Mouse (Mus musculus): ENCODE results near the gene Ly86.

Ly86 gene

DNA sequence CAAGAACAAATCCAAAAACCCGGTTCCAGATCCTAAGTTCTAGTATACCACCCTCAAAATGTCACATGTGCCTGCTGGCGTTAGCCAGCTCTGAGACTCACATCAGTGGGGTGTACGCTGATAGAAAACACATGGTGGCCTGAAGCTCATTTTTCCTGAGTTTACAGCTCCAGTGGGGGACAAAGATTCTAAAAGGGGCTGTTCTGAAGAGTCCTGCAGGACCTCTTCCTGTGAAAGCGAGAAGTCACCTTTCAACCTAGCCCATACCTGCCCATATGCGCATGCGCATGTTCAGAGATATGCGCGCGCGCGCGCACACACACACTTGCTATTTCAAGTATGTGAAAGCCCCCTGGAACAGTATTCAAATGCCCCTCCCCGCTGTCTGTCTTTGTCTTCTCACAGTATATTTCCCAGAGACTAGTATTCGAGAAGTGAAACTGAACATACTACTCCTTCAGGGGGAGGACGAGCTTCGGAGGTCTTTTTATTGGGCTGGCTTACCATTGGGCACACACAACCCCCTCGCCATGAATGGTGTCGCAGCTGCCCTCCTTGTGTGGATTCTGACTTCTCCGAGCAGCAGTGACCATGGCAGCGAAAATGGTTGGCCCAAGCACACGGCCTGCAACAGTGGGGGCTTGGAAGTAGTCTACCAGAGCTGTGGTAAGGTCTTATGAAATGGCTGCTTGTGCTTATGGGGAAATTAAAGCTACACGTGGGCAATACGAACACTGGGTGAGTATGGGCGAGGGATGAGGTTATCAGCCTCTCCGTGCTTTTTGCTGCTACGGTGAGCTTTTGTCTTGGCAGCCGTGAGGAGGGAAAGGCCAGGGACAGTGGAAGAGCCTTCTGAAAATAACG is at the start of gene Ly86:
Gene Ly86, plus strand, starts transcription at position 300 of the 864 bp plus-strand sequence.
- peak; percentile 23 to 65 for DNase-seq (ENCODE audit: low spot score in 2 of 2)

DNA sequence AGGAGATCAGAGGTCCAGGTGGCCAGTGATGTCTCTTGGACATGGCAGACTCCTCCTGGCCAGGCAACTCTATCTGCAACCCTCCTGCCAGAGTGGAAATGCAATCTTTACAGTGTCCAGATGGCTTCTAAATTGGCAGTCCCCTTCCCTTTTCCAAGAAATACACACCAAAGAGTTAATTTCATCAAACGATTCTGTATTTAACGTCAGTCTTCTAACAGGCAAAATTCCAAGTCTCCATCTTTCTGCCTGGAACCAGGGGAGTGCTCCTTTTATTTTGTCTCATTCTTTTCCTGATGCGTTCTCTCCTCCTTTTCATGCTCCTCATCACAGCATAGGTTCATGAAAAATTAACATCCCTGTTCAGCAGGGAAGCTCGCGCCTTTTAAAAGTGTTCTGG is 47.1 kb upstream of the Ly86 start:
- peak in 1 of 2 experiments; percentile 21 for DNase-seq (ENCODE audit: low spot score in 2 of 2)

GRCm38 (mm10) chr13:37298856-37299255 is 46.2 kb upstream of the Ly86 start:
- no peak for DNase-seq (ENCODE audit: low spot score in 2 of 2)

DNA sequence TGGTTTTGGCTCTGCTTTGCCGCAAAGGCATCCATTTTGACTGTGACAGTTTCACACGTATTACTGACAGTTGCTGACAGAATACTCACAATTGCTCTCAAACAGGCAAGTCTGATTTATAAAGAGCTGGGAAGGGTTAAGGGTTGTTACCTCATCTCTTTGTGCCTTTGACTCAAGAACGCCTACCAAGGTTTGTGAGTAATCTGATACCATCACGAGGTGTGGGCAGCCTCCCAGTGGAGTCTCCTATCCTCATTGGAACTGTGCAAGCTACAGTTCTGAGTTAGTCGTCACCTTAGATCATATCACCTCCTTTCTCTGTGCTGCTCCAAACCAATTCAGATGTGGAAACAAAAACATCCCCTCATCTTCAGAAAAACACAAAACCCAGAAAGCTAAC is 42.1 kb upstream of the Ly86 start:
- DNase-seq (ENCODE audit: low spot score in 2 of 2) = no peak

DNA sequence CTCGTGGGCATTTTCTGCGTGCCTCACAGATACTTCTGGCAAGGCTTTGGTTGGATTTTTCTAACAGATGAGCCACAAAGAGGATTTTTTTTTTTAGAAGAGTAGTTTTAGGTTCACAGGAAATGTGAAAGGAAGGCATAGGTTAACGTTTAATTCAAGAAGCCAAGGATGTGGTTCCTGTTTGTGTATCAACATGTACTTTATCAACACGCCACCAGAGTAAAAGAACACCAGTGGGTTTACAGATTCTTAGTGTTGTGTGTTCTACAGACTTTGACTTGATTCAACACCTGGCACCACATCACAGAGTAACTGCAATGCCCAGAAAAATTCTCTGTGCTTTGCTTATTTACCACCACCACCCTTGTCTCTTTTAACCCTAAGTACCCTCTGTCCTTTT is 37.0 kb upstream of the Ly86 start:
- no peak for DNase-seq (ENCODE audit: low spot score in 2 of 2)

DNA sequence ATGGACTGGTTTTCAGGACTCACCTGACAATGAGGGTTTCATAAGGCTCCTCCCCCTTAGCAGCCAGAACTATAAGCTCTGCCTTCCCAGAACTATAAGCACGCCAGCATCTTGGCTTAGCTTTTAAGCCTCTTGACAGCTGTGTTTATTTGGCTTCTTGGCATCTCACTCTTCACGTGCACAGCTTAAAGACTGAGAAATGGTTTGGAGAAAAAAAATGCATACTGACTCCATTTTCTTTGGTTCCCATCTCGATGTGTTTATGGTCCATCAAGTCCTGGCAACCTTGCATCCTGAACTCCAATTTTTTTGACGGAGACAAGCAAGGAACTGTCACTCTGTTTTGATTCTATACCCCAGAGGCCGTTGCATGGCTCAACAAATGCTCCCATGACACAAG is 35.7 kb upstream of the Ly86 start:
- DNase-seq (ENCODE audit: low spot score in 2 of 2) = peak in 1 of 2 experiments; percentile 31

GRCm38 (mm10) chr13:37310331-37310730 is 34.7 kb upstream of the Ly86 start:
- DNase-seq (ENCODE audit: low spot score in 2 of 2) = peak in 1 of 2 experiments; percentile 47

GRCm38 (mm10) chr13:37311555-37312221 is 33.3 kb upstream of the Ly86 start:
- DNase-seq (ENCODE audit: low spot score in 2 of 2) = peak in 1 of 2 experiments; percentile 63

DNA sequence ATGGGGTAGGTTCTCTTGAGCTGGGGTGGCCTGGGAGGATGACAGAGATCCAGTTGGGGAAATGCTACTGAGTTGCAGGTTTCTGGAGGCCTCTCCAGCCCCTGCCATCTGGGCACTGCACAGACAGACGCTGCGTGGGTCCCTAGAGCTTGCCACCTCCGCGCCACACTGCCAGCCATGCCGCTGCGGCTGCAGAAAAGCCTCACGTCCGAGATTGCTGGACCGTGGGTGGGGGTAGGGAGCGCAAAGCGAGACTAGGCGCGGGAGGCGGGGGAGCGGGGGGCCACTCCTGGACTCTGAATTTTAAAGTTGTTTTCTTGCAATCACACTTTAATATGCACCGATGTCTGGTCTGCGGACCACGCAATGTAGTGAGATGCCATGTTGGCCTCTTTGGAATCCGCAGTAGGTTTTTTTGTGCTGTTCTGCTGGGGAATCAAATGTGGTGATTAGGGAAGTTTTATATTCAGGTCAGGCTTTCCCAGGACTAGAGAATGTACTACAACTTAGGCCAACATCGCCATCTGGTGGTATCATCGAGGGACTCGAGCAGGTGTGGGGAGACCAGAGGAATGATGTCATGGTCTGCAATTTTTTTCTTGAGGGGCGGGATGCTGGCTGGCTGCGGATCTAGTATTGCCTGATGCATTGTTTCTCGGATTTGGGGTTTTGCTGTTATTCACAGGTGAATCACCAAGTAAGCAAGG is 32.6 kb upstream of the Ly86 start:
- DNase-seq (ENCODE audit: low spot score in 2 of 2) = peak; percentile 76 to 84

DNA sequence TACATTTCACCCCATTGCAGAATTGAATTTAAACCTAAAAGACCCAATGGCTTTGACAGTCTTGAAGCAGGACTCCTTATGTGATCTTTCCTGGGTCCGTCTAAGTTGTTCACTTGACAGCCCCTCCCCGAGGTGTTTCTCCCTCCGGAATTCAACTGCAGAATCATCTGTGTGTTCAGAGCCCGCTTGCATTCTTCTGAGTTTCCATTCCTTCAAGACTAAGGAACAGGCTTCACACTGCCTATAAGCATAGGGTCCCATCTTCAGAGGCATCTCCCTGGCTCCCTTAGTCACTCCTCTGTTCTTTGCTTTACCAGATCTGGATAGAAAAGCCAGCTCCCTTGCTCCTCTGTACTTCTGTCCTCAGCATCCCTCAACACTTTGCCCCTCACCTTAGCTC is 32.1 kb upstream of the Ly86 start:
- peak in 1 of 2 experiments; percentile 46 for DNase-seq (ENCODE audit: low spot score in 2 of 2)

- DNase-seq (ENCODE audit: low spot score in 2 of 2) = peak; percentile 60 to 87
Measured at GRCm38 (mm10) chr13:37325504-37325903, 19.5 kb upstream of the Ly86 start.

- no peak for DNase-seq (ENCODE audit: low spot score in 2 of 2)
Measured at GRCm38 (mm10) chr13:37329747-37330146, 15.3 kb upstream of the Ly86 start.

- DNase-seq (ENCODE audit: low spot score in 2 of 2) = no peak
Measured at GRCm38 (mm10) chr13:37330971-37331370, 14.0 kb upstream of the Ly86 start.

GRCm38 (mm10) chr13:37332779-37333543 is 12.0 kb upstream of the Ly86 start:
- no peak for DNase-seq (ENCODE audit: low spot score in 2 of 2)

DNA sequence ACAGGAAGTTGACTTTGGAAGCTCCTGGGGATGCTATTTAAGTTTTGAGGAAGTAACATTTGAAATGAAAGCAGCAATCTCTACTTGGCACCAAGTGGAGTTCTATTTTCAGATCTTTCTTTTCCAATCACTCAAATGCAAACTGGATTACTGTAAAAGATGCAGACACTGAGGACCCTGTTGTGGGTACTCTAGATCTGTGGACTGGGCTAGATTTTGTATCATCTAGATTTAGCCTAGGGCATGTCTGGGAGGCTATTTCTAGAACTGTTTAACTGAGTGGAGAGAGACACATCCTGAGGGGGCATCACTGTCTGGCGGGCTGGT is 11.5 kb upstream of the Ly86 start:
- DNase-seq (ENCODE audit: low spot score in 2 of 2) = no peak

- DNase-seq (ENCODE audit: low spot score in 2 of 2) = no peak
Measured at GRCm38 (mm10) chr13:37337269-37337668, 7.7 kb upstream of the Ly86 start.

DNA sequence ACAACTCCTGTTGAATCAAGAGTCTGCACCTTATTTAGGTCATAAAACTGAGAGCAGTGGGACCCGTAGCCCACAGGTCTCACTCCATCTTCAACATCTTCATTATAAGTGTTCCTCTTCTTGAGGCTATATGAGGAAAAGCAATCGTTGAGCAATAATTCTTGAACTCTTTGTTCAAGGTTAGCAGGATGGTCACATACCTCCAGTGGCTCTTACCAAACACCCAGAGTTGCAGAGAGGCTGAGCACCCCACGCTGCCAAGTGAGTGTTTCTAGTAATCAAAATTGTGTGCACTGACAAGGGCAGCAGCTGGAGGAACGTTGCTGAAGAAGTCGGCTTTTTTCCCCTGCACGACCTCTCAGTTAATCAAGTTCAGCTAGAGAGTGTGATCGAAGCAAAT is 7.1 kb upstream of the Ly86 start:
- DNase-seq (ENCODE audit: low spot score in 2 of 2) = no peak

DNA sequence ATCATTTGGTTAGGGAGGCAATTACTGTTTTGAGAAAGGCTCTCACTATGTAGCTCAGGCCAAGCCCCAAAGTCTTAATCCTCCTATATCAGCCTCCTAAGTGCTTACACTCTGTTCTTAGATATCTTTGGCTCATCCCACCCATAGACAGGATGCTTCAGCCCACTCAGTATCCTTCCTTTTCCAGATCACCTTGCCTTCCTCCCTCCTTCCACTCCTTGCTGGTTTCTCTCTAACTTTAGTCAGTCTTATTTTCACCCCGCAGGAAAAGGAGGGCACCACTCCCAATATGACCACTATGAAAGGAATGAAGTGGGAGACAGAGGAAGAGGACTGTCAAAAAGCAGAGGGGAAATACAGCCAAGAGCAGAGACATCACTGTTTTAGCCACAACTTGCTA is 2.2 kb upstream of the Ly86 start:
- DNase-seq (ENCODE audit: low spot score in 2 of 2) = no peak

DNA sequence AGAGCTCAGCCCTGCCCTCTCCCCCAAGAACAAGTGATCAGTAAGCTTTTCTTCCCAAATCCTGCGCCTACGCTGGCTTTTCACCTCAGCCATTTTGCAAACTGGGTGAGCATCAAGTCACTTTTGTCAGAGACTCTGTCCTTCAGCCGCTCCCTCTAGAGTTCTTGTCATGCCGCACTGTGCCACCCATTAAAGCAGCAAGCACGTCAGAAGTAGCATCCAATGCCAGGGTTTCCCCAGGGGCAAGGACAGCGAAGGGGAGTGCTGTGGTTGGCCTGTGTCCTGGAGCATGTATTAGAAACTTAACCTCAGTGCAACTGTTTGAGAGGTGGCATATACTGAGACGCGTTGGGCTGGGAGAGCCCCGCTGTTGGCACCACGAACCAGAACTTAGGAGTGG is 815 bp downstream of the Ly86 start:
- DNase-seq (ENCODE audit: low spot score in 2 of 2) = peak in 1 of 2 experiments; percentile 29

GRCm38 (mm10) chr13:37347871-37348595 is 3.0 kb downstream of the Ly86 start:
- DNase-seq (ENCODE audit: low spot score in 2 of 2) = no peak

DNA sequence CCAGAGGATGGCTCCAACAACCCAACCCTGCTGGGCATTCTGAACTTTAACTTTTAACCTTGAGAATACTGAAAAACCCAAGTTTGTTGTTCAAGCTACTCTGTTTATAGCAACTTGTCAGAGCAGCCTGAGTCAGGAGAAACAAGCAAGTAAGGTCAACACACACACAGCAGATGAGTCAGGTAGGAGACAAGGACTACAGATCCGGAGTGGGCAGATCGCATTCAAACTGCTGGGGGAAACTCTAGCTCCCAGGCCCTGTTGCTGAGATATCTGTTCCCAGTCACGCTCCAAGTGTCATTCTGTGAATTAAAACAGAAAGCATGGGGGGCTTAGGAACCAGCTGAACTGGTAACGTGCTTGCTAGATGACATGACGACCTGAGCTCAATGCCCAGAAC is 4.0 kb downstream of the Ly86 start:
- no peak for DNase-seq (ENCODE audit: low spot score in 2 of 2)

All from spleen, postnatal 4 days (tissue).